Mouse (Mus musculus) left cerebral cortex, adult 2 months (tissue): ENCODE measurements around the gene Prdm12. TPM values are rescaled to one million over a fixed set of nuclear protein-coding genes. Genes with fewer than 3 reads are reported as not detected.
A peak's percentile ranks its signal among the peaks of the same experiment; 100 is the strongest.

ENCODE experiments used
- DNase-seq, 2 experiments: peaks; one replicate each; pipeline ENCODE4 v3.0.0; 2021 to 2022; ENCODE audit warnings: low spot score in 2 of 2, mixed read lengths in 1 of 2; ENCODE audit errors: extremely low spot score in 1 of 2
- H3K27ac ChIP-seq: fragments of 200-600 bp; 2 replicates; pipeline ENCODE4 v1.8.1; 2022
- H3K4me3 ChIP-seq: fragments of 200-600 bp; 2 replicates; pipeline ENCODE4 v1.8.1; 2022
- CTCF ChIP-seq: fragments of 200-600 bp; IDR thresholded peaks from 2 replicates; pipeline ENCODE4 v1.8.1; 2022; ENCODE audit warnings: antibody characterized with exemption, mild to moderate bottlenecking, moderate library complexity
- intact Hi-C: fragments of 180-260 bp; cut with DNase I; formaldehyde crosslinking; loops from one replicate; pipeline ENCODE4 v1.15.1; 2025
- long read RNA-seq, 2 experiments: library from polyadenylated mRNA; stranded (forward); transcript quantifications; one replicate each; pipeline ENCODE4 v2.0.0; 2021; ENCODE audit warnings: borderline mapping rate in 2 of 2
- total RNA-seq, 2 experiments: library from RNA; stranded (reverse); gene quantifications; 2 replicates each; pipeline ENCODE4 v1.2.3; 2021

The Prdm12 gene
- total RNA-seq: under 1 TPM; 0.14 to 0.72 TPM
- long read RNA-seq, experiment 1, partial matches to known transcripts: 0 of 1 reads
- long read RNA-seq, experiment 1, other reads (novel, unspliced or antisense): 0 of 1 reads
- long read RNA-seq, experiment 2, partial matches to known transcripts: 0 of 1 reads
- long read RNA-seq, experiment 2, other reads (novel, unspliced or antisense): 0 of 1 reads

DNA sequence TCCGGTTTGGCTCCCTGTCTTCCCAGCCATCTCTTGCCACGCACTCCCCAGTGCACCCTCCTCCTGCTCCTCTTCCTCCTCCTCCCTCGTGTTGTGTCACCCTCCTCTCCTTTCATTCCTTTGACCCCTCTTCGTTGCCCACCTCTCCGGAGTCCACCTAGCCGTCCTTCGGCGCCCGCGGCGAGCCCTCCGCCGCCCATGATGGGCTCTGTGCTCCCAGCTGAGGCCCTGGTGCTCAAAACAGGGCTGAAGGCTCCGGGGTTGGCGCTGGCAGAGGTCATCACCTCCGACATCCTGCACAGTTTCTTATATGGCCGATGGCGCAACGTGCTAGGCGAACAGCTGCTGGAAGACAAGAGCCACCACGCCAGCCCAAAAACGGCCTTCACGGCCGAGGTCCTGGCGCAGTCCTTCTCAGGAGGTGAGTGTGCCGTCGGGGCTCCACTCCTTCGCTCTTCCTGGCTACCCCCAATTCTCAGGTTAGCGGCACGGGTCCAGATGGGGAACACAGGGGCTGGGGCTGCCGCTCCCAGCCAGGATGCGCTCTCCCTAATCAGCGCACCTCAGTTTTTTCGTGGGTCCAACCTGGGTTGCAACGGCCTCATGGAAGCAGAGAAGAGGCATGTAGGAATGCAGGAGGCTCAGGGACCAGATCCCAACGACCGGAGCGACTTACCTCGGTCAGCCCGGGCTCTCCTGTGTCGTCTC, at the start of gene Prdm12:
Gene Prdm12 (plus strand): TSS at position 137 of the 708 bp plus-strand sequence.
- no peak for TF ChIP-seq CTCF
- no peak for DNase-seq
- no peak within 1 kb of the TSS for H3K4me3 ChIP-seq
- intact Hi-C loops: no loop called here
- H3K27ac ChIP-seq: no peak within 1 kb of the TSS

GRCm38 (mm10) chr2:31591799-31592484, 47.9 kb upstream of the Prdm12 start:
- no peak for TF ChIP-seq CTCF
- intact Hi-C loops: no loop called here
- no peak overlapping the region for H3K4me3 ChIP-seq
- DNase-seq: no peak
- no peak overlapping the region for H3K27ac ChIP-seq

GRCm38 (mm10) chr2:31607555-31607954, 32.3 kb upstream of the Prdm12 start:
- DNase-seq: no peak
- intact Hi-C loops: no loop called here
- H3K4me3 ChIP-seq: no peak overlapping the region
- H3K27ac ChIP-seq: no peak overlapping the region
- TF ChIP-seq CTCF: no peak

DNA sequence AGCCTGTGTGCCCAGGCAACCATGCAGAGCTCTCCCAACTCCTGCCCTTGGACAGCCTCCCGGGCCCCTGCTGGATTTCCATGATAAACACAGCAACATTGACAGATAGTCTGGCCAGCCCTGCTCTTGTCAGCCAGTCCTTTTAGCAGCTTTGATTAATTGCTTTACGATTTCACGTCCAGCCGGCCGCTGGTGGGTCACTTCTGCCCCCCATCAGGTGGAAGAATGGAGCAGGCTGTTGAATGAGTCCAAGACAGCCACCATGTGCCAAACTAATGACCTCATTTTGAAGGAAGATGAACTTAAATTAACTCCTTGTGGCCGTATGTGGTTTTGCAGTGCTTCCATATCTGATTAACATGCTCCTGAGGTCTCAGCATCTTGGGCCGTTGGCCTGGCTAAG, 30.0 kb upstream of the Prdm12 start:
- H3K4me3 ChIP-seq: no peak overlapping the region
- DNase-seq: no peak
- TF ChIP-seq CTCF: peak; percentile 8
- intact Hi-C loops: no loop called here
- H3K27ac ChIP-seq: no peak overlapping the region

GRCm38 (mm10) chr2:31610922-31611321, 28.9 kb upstream of the Prdm12 start:
- Histone ChIP-seq H3K4me3 (no peak overlapping the region), H3K27ac (no peak overlapping the region)
- TF ChIP-seq CTCF: no peak
- no peak for DNase-seq
- intact Hi-C loops: no loop called here

- TF ChIP-seq CTCF: peak; percentile 32
- intact Hi-C loops: no loop called here
- DNase-seq: no peak
- H3K4me3 ChIP-seq: no peak overlapping the region
- H3K27ac ChIP-seq: no peak overlapping the region
Measured at GRCm38 (mm10) chr2:31611400-31611799, 28.4 kb upstream of the Prdm12 start.

GRCm38 (mm10) chr2:31612627-31613026, 27.2 kb upstream of the Prdm12 start:
- H3K27ac ChIP-seq: no peak overlapping the region
- TF ChIP-seq CTCF: no peak
- DNase-seq: no peak
- H3K4me3 ChIP-seq: no peak overlapping the region
- intact Hi-C loops: no loop called here

DNA sequence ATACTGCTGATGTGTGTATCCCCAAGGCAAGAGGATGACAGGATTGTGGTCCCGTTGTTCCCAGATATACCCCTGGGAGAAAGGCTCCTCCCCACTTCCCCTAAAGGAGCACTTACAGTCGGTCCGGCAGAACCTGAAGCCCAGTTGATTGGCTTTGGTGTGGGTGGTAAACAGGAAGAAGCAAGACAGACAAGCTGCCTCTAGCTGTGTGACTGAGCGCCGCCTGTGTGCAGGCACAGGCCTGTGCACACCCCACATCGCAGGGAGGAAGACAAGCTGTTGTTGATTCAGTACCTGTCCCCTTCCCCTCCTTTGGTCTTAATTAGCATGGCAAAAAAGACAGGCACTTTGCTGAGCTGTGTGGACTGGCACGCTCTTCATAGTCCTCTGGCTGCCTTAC, 26.1 kb upstream of the Prdm12 start:
- no peak for DNase-seq
- H3K4me3 ChIP-seq: no peak overlapping the region
- intact Hi-C loops: no loop called here
- no peak; the same call in 1 of the 2 replicates for TF ChIP-seq CTCF
- no peak overlapping the region for H3K27ac ChIP-seq

DNA sequence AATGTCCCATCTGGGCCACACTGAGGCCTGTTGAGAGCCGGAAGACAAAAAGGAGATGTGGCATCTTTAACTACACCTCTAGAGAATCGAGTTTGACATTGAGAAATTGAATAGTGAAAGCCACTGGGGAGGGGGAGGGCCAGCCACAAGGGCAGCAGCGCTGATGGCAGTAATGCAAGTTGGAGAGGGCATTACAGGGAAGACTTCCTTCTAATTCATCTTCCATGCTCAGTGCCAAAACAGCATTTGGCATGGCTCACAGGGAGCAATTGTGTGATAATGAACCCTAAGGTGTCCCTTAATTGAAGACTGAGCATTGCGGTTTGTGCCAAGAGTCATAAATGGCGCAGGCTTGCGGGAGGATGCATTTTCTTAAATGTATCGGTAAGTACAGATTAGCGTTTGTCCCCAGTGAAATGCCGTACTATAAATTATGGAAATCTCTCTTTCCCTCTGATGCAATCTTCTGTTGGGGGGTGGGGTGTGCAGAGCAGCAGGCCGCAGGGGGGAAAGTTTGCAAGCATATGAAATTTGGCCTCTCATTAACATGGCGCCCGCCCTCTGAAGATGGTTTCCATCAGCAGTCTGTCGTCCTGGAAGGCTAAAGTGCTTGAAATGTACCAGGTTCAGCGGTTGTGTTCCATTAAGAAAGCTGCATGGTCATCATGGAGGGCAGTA, 21.2 kb upstream of the Prdm12 start:
- no peak overlapping the region for H3K4me3 ChIP-seq
- DNase-seq: no peak
- H3K27ac ChIP-seq: no peak overlapping the region
- no peak for TF ChIP-seq CTCF
- intact Hi-C loops: no loop called here

GRCm38 (mm10) chr2:31619208-31619607, 20.6 kb upstream of the Prdm12 start:
- H3K27ac ChIP-seq: no peak overlapping the region
- H3K4me3 ChIP-seq: no peak overlapping the region
- no peak for DNase-seq
- TF ChIP-seq CTCF: no peak
- intact Hi-C loops: no loop called here

GRCm38 (mm10) chr2:31633531-31633930, 6.3 kb upstream of the Prdm12 start:
- Histone ChIP-seq H3K27ac (no peak overlapping the region), H3K4me3 (no peak overlapping the region)
- no peak for TF ChIP-seq CTCF
- intact Hi-C loops: no loop called here
- no peak for DNase-seq
